Mouse (Mus musculus) activated CD4-positive, CD25-positive, alpha-beta regulatory T cell, adult 9 weeks (primary cell): ENCODE measurements around the gene Gucy2c. TPM values are rescaled to one million over a fixed set of nuclear protein-coding genes. Genes with fewer than 3 reads are reported as not detected.

Experiments
- polyA plus RNA-seq: library from polyadenylated mRNA; unstranded; fragments of 100-300 nt; shearing (Covaris generic); gene quantifications from one replicate; pipeline ENCODE4 v1.2.1, GENCODE M21; 2017

Gucy2c gene
- polyA plus RNA-seq: not detected

DNA sequence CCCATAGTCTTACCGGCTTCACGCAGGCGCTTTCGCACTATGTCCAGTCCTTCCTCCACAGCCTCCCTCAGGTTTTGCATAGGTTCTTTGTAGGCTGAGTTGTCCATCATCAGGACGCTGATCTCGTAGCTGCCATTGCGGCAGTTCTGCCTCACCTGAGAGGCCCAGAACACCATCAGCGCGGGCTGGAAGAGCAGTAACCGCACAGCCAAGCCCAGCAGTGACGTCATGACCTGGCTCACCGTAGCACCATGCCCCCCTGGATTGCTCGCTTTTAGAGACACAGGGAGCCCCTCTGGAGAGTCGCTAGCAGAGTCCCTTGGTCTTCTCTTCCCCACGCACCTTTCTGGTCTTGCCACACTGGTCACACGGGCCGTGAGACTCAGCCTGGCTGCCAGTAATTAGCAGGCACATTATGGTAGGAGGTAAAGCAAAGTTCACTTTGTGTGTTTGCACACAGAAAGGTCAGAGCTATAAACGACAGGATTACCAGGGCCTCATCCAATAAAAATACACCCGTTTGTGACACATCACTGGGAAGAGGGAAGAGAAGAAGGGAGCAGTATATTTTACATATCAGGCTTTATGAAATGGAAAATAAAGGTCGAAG is at the start of gene Gucy2c:
TSS of gene Gucy2c (minus strand) at position 389 of the 610 bp plus-strand sequence.

DNA sequence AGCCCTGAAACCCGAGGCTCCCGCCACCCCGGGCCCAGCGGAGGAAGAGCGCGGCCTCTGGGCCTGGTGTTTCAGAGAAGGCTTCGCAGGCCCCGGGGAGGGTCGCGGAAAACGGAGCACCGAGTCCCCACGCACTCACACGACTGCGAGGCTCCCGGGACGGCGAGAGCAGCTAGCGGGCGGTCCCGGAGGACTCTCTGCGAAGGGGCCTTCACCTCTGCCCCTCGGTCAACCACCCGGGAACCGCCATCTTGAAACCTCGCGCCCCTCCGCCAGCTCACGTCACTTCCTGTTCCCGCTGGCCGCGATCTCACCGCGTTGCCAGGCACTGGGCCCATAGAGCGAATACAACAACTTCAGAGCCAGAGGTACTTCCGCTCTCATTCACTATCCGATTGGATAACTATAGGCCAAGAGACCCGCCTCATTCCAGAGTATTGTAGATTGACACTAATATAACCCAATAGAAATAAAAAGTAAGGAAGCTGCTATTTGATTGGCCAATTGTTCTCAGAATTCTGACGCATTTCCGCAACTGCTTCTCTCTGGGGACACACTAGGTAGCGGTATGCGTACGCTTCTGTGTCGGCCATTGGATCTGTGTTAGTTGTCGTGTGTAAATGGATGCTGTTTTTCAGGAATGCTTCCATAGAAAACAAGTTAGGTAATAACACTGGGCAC is 46.5 kb upstream of the Gucy2c start, which contains the start of gene Wbp11:
TSS of gene Wbp11 (minus strand) at position 353 of the 681 bp plus-strand sequence.

DNA sequence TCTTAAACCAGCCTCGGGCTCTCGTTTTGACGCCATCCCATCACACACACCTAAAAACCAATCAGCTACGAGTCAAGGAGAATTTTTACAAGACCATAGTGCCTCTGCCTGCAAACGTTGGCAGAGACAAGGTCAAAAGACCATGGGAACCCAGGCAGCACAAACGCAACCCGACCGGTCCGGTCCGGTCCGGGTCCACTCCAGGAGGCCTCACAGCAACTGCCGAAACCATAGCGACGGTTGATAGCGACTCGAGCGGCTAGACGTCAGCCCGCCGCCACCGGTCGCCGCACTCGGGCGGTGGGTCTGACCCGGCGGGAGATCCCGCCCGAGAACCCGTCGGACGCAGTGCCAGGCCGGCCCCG is 45.9 kb upstream of the Gucy2c start, which contains the start of gene BC049715:
TSS of gene BC049715 (plus strand) at position 111 of the 365 bp plus-strand sequence.

DNA sequence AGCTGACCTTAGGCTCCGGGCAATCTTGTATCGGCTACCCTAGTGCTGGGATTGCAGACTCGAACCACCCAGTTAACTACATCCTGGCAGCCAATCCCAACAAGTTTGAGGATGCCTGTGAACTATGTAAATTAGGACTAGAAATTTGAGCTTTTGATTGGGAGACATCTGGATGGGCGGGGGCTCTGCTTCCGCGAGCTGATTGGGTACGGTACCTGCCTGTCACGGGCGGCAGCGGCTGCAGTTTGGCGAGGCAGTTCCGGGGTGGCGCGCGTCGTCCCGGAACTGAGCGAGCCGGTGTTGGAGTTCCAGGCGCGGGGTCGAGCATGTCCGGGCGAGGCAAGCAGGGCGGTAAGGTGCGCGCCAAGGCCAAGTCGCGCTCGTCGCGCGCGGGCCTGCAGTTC is 26.5 kb upstream of the Gucy2c start, which contains the start of gene H2afj:
TSS of gene H2afj (plus strand) at position 231 of the 404 bp plus-strand sequence.

DNA sequence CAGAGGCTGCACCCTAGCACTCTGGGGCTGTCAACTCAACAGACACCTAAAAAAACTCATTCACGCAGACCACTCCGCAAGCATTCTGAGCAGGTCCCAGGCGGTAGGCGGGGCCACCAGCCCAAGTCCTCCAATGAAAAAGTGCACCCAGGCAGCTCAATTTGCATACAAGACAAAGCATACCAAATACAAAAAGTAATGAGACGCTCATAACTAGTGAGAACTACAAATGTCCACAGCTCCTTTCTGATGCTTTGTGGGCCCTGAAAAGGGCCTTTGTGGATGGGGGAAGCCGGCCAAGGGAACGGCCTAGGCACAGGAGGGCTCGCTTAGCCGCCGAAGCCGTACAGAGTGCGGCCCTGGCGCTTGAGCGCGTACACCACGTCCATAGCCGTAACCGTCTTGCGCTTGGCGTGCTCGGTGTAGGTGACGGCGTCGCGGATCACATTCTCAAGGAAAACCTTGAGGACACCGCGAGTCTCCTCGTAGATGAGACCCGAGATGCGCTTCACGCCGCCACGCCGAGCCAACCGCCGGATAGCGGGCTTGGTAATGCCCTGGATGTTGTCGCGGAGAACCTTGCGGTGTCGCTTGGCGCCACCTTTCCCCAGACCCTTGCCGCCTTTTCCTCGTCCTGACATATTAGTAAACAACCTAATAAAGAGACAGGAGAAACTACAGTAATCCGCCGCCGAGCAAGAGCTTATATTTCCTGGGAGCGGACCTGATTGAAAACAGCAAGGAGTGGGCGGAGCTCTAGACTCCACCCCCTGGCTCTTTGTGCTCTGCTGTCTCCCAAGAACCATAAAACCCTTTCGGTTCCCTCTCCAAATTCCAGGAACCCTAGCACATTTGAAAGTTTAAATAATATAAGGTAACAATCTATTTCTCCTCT is 22.4 kb upstream of the Gucy2c start, which contains the start of gene Hist4h4:
TSS of gene Hist4h4 (minus strand) at position 677 of the 895 bp plus-strand sequence.

DNA sequence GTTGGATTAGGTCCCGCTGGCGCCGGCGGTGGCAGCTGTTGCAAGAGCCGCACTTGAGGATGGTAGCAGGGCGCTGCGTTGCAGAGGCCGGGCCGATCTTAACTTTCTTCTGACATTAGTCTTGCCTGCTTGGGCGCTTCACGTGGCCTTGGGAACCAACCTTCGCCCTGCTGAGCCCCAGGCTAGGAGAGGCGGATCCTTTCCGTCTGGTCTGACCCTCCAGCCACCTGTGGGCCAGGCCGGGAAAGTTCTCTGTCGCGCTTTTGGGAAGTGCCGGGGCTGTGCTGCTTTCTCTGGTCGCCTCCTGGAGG is 119.9 kb downstream of the Gucy2c start, which contains the start of gene Plbd1:
TSS of gene Plbd1 (minus strand) at position 223 of the 311 bp plus-strand sequence.

Other genes starting within 250 kb of the Gucy2c start
- 2.5 TPM for gene Plbd1, start 119.8 kb downstream of the Gucy2c start, polyA plus RNA-seq
- gene Hist4h4, start 22.6 kb upstream of the Gucy2c start, polyA plus RNA-seq: 1.2 TPM
- gene H2afj, start 26.5 kb upstream of the Gucy2c start, polyA plus RNA-seq: 43.2 TPM
- gene BC049715, start 45.9 kb upstream of the Gucy2c start, polyA plus RNA-seq: 1.7 TPM
- 100 TPM for gene Wbp11, start 46.5 kb upstream of the Gucy2c start, polyA plus RNA-seq
- not detected for gene Smco3, start 53.7 kb upstream of the Gucy2c start, polyA plus RNA-seq
- gene Art4, start 76.0 kb upstream of the Gucy2c start, polyA plus RNA-seq: 2.3 TPM
- gene Mgp, start 94.1 kb upstream of the Gucy2c start, polyA plus RNA-seq: not detected
- gene Erp27, start 140.4 kb upstream of the Gucy2c start, polyA plus RNA-seq: 1.7 TPM
- gene Pde6h, start 142.1 kb upstream of the Gucy2c start, polyA plus RNA-seq: not detected
- gene Arhgdib, start 160.1 kb upstream of the Gucy2c start, polyA plus RNA-seq: 2,714 TPM